Mouse (Mus musculus): ENCODE results near the gene Ccdc102a. TPM values are rescaled to one million over a fixed set of nuclear protein-coding genes. Genes with fewer than 3 reads are reported as not detected.

The Ccdc102a gene
- polyA plus RNA-seq, 1 experiment from 2014 or later: 24.1 TPM

DNA sequence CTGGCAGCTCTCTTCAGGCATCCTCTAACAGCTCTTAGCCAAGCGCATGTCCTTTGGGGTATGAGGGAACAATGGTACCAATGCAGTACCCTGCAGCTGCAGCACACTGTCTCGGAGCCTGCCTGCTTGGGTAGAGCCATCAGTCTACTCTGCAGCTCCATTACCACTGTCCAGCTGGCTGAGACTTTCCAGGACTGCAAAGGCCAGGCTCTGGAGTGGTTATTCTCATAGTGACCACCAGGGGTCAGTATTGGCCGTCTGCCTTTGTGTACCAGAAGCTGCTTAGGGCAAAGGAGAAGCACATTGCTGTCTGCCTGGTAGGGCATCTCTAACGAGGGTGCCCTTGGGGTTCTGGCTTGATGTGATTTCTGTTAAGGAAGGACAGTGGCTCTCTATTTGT lies 32.1 kb upstream of the Ccdc102a start:
- peaks cover 7% of the 10 kb centered on the region for H3K27me3 ChIP-seq (replicated peaks; ENCODE audit: low read depth, poor library complexity, severe bottlenecking)
- peak; percentile 78 for DNase-seq (ENCODE audit: low spot score)
- H3K4me3 ChIP-seq: no peak overlapping the region
- peaks cover 7% of the 10 kb centered on the region; the same call in 1 of the 2 replicates for H3K4me1 ChIP-seq
- H3K27ac ChIP-seq (replicated peaks): no peak overlapping the region
- 21% methylated on average over 4 of the region's 4 CpGs for WGBS
- no peaks in the 10 kb centered on the region for H3K9me3 ChIP-seq
- no peaks in the 10 kb centered on the region for H3K36me3 ChIP-seq (replicated peaks)

DNA sequence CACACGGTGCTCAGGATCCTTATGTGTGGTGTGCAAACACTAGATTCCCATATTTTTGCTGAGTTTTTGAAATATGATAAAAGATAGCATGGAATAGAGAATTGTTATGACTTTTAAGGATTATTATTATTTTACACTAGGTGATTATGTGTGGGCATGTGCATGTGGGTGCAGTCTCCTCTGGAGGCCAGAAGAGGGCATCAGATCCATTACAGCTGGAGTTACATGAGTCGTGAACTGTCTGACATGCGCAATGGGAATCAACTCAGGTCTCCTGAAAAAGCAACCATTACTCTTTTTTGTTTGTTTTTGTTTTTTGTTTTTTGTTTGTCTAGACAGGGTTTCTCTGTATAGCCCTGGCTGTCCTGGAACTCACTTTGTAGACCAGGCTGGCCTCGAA lies 31.1 kb upstream of the Ccdc102a start:
- peaks cover 7% of the 10 kb centered on the region for H3K4me1 ChIP-seq
- no peak for DNase-seq (ENCODE audit: low spot score)
- H3K27ac ChIP-seq (replicated peaks): no peak overlapping the region
- no peaks in the 10 kb centered on the region for H3K9me3 ChIP-seq
- H3K36me3 ChIP-seq (replicated peaks): no peaks in the 10 kb centered on the region
- 87% methylated on average over 4 of the region's 4 CpGs for WGBS
- no peak overlapping the region for H3K4me3 ChIP-seq
- H3K27me3 ChIP-seq (replicated peaks; ENCODE audit: low read depth, poor library complexity, severe bottlenecking): peaks cover 9% of the 10 kb centered on the region

DNA sequence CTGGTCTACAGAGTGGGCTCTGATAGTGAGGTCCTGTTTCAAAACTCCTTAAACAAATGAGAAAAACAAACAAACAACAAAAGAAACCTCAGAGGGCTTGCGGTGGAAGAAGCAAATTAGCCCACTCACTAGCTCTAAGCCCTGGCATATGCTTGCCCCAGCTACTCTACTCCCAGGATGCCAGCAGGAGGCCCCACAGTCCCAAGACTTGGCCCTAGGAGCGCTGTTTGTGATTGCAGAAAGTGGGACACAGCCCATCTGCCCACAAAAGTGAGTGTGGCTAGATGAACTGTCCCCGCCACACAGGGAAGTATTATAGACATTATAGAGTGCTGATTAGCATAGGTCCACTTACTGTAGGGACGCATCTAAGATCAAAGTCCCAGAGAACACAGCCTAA lies 30.5 kb upstream of the Ccdc102a start:
- 86% methylated on average over 4 of the region's 4 CpGs for WGBS
- Histone ChIP-seq H3K36me3 (replicated peaks) (no peaks in the 10 kb centered on the region), H3K4me1 (peaks cover 7% of the 10 kb centered on the region), H3K4me3 (no peak overlapping the region), H3K27me3 (replicated peaks; ENCODE audit: low read depth, poor library complexity, severe bottlenecking) (peaks cover 11% of the 10 kb centered on the region), H3K27ac (replicated peaks) (no peak overlapping the region), H3K9me3 (no peaks in the 10 kb centered on the region)
- DNase-seq (ENCODE audit: low spot score): no peak

DNA sequence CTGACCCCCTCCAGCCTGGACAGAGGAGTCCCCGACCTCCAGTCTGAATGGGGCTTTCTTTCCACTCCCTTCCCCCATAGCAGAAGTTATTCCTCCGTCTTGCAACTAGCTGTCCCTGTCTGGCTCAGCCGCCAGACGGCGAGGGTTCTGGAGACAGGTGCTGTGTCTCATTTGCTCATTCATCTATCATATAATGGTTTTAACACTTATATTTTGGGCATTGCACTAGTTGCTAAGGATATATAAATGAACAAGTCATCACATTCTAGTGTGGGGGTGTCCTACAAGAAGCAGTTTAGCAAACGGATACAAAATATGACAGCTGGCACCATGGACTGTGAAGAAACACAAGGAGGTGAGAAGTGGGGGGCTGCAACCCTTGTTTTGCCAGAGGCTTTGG lies 27.3 kb upstream of the Ccdc102a start:
- H3K27ac ChIP-seq (replicated peaks): no peak overlapping the region
- no peaks in the 10 kb centered on the region for H3K36me3 ChIP-seq (replicated peaks)
- DNase-seq (ENCODE audit: low spot score): no peak
- 55% methylated on average over 6 of the region's 6 CpGs for WGBS
- H3K4me3 ChIP-seq: no peak overlapping the region
- H3K27me3 ChIP-seq (replicated peaks; ENCODE audit: low read depth, poor library complexity, severe bottlenecking): peaks cover 20% of the 10 kb centered on the region
- no peaks in the 10 kb centered on the region for H3K9me3 ChIP-seq
- peaks cover 7% of the 10 kb centered on the region for H3K4me1 ChIP-seq

DNA sequence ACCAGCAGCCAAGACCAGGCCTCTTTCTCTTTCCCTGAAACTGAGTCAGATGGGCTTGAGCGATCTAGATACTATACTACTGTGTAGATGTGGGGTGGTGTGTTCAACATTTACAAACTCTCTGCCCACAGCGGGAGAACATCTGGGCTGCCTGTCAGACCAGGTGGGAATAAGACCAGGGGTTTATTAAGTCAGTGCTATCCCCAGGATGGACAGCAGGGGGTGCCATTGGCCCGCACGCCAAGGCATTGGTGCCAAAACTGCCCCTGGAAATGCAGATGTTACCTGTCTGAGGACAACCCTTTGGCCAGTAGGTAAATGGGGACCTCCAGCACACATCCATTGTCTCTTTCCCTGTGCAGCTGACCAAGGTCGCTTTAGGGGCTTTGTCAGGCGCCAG lies 24.7 kb upstream of the Ccdc102a start:
- no peaks in the 10 kb centered on the region for H3K9me3 ChIP-seq
- WGBS: 12% methylated on average over 6 of the region's 6 CpGs
- peak; percentile 80 for DNase-seq (ENCODE audit: low spot score)
- H3K27ac ChIP-seq (replicated peaks): no peak overlapping the region
- peaks cover 7% of the 10 kb centered on the region for H3K4me1 ChIP-seq
- H3K27me3 ChIP-seq (replicated peaks; ENCODE audit: low read depth, poor library complexity, severe bottlenecking): peaks cover 23% of the 10 kb centered on the region
- H3K36me3 ChIP-seq (replicated peaks): no peaks in the 10 kb centered on the region
- no peak overlapping the region for H3K4me3 ChIP-seq

DNA sequence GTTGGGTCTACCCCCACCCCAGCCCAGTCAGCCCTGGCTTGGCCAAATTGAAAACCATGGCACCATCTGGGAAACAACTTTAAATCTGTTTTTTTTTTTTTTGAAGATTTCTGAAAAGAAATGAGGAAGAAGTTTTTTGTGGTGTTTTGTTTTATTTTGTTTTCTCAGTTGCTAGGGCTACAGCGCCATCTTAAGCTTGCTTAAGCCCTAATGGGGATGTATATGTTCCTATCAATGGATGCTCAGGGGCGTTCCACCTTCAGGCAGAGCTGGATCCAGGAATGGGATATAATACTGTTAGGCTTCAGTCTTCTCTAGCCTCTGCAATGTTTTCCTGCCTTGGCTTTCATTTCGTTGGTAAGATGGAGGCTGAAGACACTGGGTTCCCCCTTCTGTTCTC lies 17.3 kb upstream of the Ccdc102a start:
- no peak for DNase-seq (ENCODE audit: low spot score)

DNA sequence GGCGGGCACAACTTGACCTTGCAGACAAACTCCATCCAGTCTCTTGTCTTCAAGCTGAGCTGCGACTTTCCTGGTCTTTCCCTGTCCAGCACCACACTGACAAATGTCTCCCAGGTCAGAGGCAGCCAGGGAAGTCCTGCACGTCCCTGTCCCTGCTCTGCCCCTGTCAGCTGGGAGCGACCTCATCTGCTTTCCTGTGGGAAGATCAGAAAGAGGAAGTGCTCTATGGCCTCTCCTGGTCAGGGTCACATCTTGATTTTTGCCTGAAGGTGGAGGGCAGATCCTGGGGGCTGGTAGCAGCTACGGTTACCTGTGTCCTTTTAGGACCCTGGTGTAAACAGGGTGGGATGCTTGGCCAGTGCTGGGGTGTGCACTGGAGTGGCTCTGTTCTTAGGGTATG lies 16.0 kb upstream of the Ccdc102a start:
- H3K4me1 ChIP-seq: peaks cover 5% of the 10 kb centered on the region; the same call in 1 of the 2 replicates
- no peak overlapping the region for H3K4me3 ChIP-seq
- no peaks in the 10 kb centered on the region for H3K36me3 ChIP-seq (replicated peaks)
- H3K27ac ChIP-seq (replicated peaks): no peak overlapping the region
- DNase-seq (ENCODE audit: low spot score): no peak
- H3K9me3 ChIP-seq: no peaks in the 10 kb centered on the region
- 62% methylated on average over 5 of the region's 5 CpGs for WGBS
- H3K27me3 ChIP-seq (replicated peaks; ENCODE audit: low read depth, poor library complexity, severe bottlenecking): 0 out of 2 replicates have a peak, but pooled peaks cover 17% of the 10 kb centered on the region

More for the DNA sequence above, 17.3 kb upstream of the Ccdc102a start:
- no peaks in the 10 kb centered on the region for H3K36me3 ChIP-seq (replicated peaks)
- H3K4me3 ChIP-seq: no peak overlapping the region
- H3K4me1 ChIP-seq: peaks cover 5% of the 10 kb centered on the region; the same call in 1 of the 2 replicates
- H3K9me3 ChIP-seq: no peaks in the 10 kb centered on the region
- H3K27me3 ChIP-seq (replicated peaks; ENCODE audit: low read depth, poor library complexity, severe bottlenecking): 0 out of 2 replicates have a peak, but pooled peaks cover 19% of the 10 kb centered on the region
- WGBS: 81% methylated on average over 3 of the region's 3 CpGs
- no peak overlapping the region for H3K27ac ChIP-seq (replicated peaks)

DNA sequence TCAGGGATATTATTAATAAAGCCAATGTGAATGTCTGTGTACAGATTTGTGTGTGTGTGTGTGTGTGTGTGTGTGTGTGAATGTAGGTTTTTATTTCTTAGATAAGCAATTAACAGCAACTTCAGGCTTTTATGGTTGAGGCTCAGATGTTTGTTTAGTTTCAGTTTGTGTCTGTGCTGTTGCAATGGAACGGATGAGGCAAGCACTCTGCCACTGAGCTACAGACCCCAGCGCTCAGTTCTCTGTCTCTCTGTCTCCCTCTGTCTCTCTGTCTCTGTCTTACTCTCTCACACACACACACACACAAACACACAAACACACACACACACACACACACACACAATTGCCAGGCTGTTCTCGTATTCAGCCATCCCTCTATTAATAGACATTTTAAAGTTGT lies 10.3 kb upstream of the Ccdc102a start:
- 0 out of 2 replicates have a peak, but pooled peaks cover 4% of the 10 kb centered on the region for H3K4me1 ChIP-seq
- 87% methylated on average over 3 of the region's 3 CpGs for whole genome bisulfite sequencing
- H3K27ac ChIP-seq (replicated peaks): no peak overlapping the region
- no peaks in the 10 kb centered on the region for H3K9me3 ChIP-seq
- DNase-seq (ENCODE audit: low spot score): no peak
- H3K27me3 ChIP-seq (replicated peaks; ENCODE audit: low read depth, poor library complexity, severe bottlenecking): 0 out of 2 replicates have a peak, but pooled peaks cover 5% of the 10 kb centered on the region
- no peaks in the 10 kb centered on the region for H3K36me3 ChIP-seq (replicated peaks)
- no peak overlapping the region for H3K4me3 ChIP-seq

DNA sequence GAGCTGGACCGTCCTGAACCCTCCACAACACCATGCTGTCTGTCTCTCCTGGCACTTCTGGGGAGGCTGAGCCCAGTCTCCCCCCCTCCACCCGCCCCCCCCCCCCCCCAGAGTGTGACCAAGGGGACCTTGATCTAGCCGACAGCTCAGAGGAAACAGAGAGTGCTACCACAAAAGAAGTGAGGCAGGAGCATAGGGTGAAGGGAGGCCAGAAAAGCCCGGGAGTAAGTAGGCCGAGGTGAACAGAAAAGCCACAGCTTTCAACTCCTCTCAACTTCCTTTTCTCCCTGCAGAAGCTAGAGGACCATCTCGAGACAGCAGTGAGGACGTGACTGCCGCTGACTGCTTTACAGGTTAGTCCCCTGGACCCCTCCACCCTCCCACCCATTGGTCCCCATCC lies 5.5 kb upstream of the Ccdc102a start, which contains the start of gene Adgrg5:
Gene Adgrg5, plus strand, starts transcription at position 290 of the 400 bp plus-strand sequence.
- DNase-seq (ENCODE audit: low spot score): no peak
- Histone ChIP-seq H3K27me3 (replicated peaks; ENCODE audit: low read depth, poor library complexity, severe bottlenecking) (peaks cover 11% of the 10 kb centered on the region; the same call in 1 of the 2 replicates), H3K4me3 (no peak within 1 kb of the TSS), H3K4me1 (peaks cover 18% of the 10 kb centered on the region), H3K27ac (replicated peaks) (0 out of 2 replicates have a peak within 1 kb of the TSS, but pooled peaks have one; percentile 14), H3K9me3 (no peaks in the 10 kb centered on the region), H3K36me3 (replicated peaks) (no peaks in the 10 kb centered on the region)
- 50% methylated on average over 8 of the region's 8 CpGs for whole genome bisulfite sequencing

DNA sequence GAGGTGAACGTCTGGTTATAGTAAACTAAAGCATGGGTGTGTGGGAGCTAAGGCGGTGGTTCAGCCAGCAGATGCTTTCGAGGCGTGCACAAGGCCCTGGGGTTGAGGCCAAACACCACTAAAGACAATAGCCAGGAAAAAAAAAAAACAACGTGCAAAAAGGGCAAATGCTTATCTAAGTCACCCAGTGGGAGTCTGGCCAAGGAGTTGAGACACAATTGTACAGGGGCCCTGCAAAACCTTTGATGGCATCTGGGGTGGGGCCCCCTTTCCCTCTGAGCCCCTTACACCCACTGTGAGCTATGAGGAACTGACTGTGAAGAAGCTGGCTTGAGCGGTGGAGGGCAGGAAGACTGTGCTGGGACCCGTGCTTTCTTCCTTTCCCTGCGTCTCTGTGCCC lies 4.7 kb upstream of the Ccdc102a start:
- Histone ChIP-seq H3K36me3 (replicated peaks) (no peaks in the 10 kb centered on the region), H3K27me3 (replicated peaks; ENCODE audit: low read depth, poor library complexity, severe bottlenecking) (peaks cover 13% of the 10 kb centered on the region; the same call in 1 of the 2 replicates), H3K9me3 (no peaks in the 10 kb centered on the region), H3K4me3 (no peak overlapping the region), H3K4me1 (peaks cover 25% of the 10 kb centered on the region), H3K27ac (replicated peaks) (peak overlapping the region; percentile 35; the same call in 1 of the 2 replicates)
- 39% methylated on average over 8 of the region's 8 CpGs for WGBS
- DNase-seq (ENCODE audit: low spot score): no peak

DNA sequence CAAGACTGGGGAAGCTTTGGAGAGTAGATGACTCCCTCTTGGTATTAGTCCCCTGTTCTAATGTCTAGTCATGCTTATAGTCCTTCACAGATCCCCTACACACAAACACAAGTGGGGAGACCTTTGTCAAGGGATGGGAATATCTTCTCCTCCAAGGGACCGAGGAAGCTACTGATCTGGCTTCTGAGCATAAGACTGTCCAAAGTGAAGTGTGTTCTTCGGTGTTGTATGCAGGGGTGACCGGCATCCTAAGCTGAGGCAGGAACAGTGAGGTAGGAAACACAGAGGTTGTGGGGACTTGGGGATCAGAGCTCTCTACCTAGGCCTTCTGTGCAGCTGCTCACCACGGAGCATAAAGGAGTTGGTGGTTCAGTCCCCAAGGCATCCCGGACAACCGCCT lies 4.3 kb upstream of the Ccdc102a start:
- peaks cover 26% of the 10 kb centered on the region for H3K4me1 ChIP-seq
- peaks cover 13% of the 10 kb centered on the region; the same call in 1 of the 2 replicates for H3K27me3 ChIP-seq (replicated peaks; ENCODE audit: low read depth, poor library complexity, severe bottlenecking)
- 70% methylated on average over 6 of the region's 6 CpGs for WGBS
- no peak for DNase-seq (ENCODE audit: low spot score)
- no peaks in the 10 kb centered on the region for H3K9me3 ChIP-seq
- peak overlapping the region; percentile 35; the same call in 1 of the 2 replicates for H3K27ac ChIP-seq (replicated peaks)
- no peak overlapping the region for H3K4me3 ChIP-seq
- no peaks in the 10 kb centered on the region for H3K36me3 ChIP-seq (replicated peaks)

DNA sequence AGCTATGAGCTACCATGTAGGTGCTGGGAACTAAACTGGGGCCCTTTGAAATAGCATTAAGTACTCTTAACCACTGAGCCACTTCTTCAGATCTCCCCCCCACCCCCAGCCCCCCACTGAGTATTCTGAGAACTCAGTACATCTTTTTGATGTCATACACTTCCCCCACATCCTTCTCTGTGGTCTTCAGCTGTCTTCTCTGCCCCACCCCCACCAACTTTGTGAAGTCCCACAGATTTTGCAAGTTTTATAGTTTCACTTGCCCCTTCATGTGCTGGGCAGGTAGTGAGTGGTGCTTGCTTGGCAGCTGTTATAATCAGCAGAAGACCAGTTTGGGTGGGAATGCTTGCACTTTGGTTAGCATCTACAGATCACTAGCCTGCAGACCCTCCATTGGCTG lies 1.4 kb upstream of the Ccdc102a start:
- Histone ChIP-seq H3K9me3 (no peaks in the 10 kb centered on the region), H3K27me3 (replicated peaks; ENCODE audit: low read depth, poor library complexity, severe bottlenecking) (peaks cover 27% of the 10 kb centered on the region), H3K4me1 (peaks cover 55% of the 10 kb centered on the region), H3K4me3 (no peak overlapping the region), H3K36me3 (replicated peaks) (no peaks in the 10 kb centered on the region), H3K27ac (replicated peaks) (no peak overlapping the region)
- no peak for DNase-seq (ENCODE audit: low spot score)

DNA sequence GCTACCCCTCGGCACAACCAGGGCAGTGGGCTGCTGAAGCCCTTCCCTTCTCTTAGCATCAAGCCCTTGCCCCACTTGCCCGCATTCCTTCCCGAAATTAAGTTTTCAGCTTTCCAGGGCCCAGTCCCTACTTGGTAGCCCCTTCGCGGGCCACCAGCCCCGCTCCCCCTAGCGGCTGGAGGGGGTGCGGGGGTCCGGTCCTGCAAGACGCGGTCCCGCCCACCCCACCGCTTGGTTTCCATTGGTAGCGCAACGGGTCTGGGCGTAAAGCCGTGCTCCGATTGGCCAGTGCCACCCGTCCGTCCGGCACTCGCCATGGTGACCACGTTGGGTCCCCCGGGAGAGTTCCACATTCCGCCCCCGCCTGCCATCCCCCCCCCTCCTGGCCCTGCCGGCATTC lies 546 bp downstream of the Ccdc102a start:
- Histone ChIP-seq H3K4me1 (peaks cover 60% of the 10 kb centered on the region), H3K4me3 (peak overlapping the region; percentile 96), H3K27me3 (replicated peaks; ENCODE audit: low read depth, poor library complexity, severe bottlenecking) (peaks cover 41% of the 10 kb centered on the region), H3K9me3 (no peaks in the 10 kb centered on the region), H3K27ac (replicated peaks) (peak overlapping the region; percentile 98), H3K36me3 (replicated peaks) (peaks cover 10% of the 10 kb centered on the region)
- DNase-seq (ENCODE audit: low spot score): peak; percentile 99
- under 1% methylated on average over 27 of the region's 27 CpGs for WGBS

All from embryonic facial prominence, embryonic 10.5 days (tissue).